Mouse (Mus musculus): ENCODE measurements around the gene Macrod2.

DNA sequence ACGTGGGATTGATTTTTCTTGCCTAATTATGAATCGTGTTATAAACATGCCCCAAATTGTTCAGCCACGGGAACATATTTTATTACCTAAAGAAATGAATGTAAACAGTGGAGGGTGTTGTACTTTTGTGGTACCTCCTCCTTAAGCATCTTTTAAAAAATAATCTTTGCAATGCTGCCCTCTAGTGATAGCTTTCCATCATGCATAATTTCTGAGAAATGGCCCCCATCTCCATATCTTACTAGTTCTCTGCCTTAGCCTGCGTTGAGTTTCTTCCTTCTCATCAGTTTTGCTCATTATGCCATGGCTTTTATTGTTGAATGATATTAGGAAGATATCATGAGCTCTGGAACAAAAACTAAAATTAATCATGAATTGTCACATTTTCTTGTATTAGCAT is 32.2 kb downstream of the Macrod2 start:
- TF ChIP-seq GATA1 (IDR thresholded peaks at IDR 0.05; ENCODE audit: borderline replicate concordance, low read length) (no peak), FLI1 (IDR thresholded peaks at IDR 0.05; ENCODE audit: low read length) (no peak)

Data from megakaryocyte, embryonic 14.5 days (primary cell).